Mouse (Mus musculus): ENCODE results near the gene Plin3.

Gene Plin3

DNA sequence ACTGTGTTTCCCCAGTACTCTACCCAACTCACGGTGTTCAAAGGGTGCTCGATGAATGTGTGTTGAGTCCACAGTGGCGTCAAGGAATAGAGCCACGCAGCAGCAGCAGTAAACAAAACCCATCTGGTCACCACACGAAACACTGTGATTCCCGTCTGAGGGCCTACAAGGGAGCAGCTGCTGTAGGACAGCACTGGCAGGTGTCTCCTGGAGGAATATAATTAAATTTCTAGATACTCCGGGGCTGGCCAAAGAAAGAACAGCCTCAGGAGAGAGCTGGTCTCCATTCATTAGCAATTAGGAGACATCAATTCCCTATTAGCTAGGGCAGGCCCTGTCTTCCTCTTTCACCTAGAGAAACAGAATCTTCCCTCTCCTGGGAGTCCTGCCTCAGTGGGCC lies 47.1 kb downstream of the Plin3 start:
- TF ChIP-seq GATA4 (IDR thresholded peaks at IDR 0.05; ENCODE audit: insufficient replicate concordance, low read length) = no peak

- no peak for TF ChIP-seq GATA4 (IDR thresholded peaks at IDR 0.05; ENCODE audit: insufficient replicate concordance, low read length)
These were observed 50.9 kb downstream of the Plin3 start for GRCm38 (mm10) chr17:56241541-56242401.

DNA sequence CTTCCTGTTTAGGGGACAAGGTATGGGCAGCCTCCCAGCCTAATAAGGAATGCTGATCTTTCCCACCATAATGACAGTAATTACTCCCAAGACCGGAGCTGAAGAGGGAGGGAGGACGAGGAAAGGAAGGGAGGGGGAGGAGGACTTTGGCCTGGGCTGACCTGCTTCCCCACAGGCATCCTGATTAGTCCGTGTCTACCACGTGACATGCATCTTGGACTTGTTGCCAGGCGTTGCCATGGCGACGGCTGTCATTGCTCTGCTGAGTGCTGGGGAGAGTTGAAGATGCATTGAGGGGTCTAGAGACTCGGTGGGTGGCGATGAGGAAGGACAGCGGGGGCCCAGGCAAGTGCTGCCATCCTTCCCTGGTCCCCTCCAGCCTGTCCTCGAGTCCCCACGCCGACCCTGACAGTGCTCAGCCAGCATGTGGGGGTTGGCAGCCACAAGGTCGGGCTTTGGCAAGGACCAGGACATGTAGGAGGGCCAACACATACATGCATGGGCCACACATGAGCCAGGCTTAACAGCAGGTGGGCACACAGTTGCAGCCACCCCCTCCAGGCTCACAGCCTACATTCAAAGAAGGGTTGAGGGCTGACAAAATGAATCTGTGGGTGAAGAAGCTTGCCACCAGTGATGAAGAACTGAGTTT lies 58.7 kb downstream of the Plin3 start:
- no peak for TF ChIP-seq GATA4 (IDR thresholded peaks at IDR 0.05; ENCODE audit: insufficient replicate concordance, low read length)

GRCm38 (mm10) chr17:56233389-56233788 lies 59.3 kb downstream of the Plin3 start:
- TF ChIP-seq GATA4 (IDR thresholded peaks at IDR 0.05; ENCODE audit: insufficient replicate concordance, low read length) = no peak

- TF ChIP-seq GATA4 (IDR thresholded peaks at IDR 0.05; ENCODE audit: insufficient replicate concordance, low read length) = no peak
These were observed 62.7 kb downstream of the Plin3 start for GRCm38 (mm10) chr17:56229943-56230342.
